Mouse (Mus musculus): ENCODE results near the gene Gm20388. TPM values are rescaled to one million over a fixed set of nuclear protein-coding genes. Genes with fewer than 3 reads are reported as not detected.

Gm20388 gene
- polyA plus RNA-seq, 1 experiment from 2014 or later, result not detected

GRCm38 (mm10) chr8:120376847-120377802 is 466.5 kb downstream of the Gm20388 start:
- Histone ChIP-seq H3K4me1 (replicated peaks) (peaks cover 83% of the 10 kb centered on the region), H3K9ac (peak overlapping the region; percentile 82), H3K27ac (peak overlapping the region; percentile 96), H3K4me3 (replicated peaks) (no peak overlapping the region), H3K27me3 (no peaks in the 10 kb centered on the region), H3K4me2 (peak overlapping the region; percentile 23; the same call in 1 of the 2 replicates), H3K9me3 (replicated peaks) (no peaks in the 10 kb centered on the region), H3K36me3 (no peaks in the 10 kb centered on the region)
- ATAC-seq (ENCODE audit: low read depth) (no peak), DNase-seq (no peak)
- 56% methylated on average over 22 of the region's 22 CpGs for WGBS (ENCODE audit: insufficient replicate concordance)

DNA sequence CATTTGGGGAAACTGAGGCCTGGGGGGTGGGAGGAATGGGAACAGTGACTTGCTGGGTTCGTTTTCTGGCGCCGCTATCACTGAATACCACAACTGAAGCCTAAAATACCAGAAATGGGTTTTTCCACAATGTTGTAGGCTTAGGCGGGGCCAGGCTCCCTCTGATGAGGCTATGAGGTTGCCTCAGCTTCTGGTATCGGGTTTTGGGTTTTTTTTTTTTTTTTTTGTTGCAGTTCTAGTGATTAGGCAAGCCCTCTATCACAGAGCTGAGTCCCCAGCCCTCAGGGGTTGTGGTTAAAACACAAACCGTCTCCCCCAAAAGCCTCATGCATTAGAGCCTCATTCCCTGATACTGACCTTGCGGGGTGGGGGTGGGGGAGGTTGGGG is 467.2 kb downstream of the Gm20388 start:
- peaks cover 79% of the 10 kb centered on the region for H3K4me1 ChIP-seq (replicated peaks)
- H3K36me3 ChIP-seq, result no peaks in the 10 kb centered on the region
- H3K27me3 ChIP-seq, result no peaks in the 10 kb centered on the region
- H3K9ac ChIP-seq, result peak overlapping the region; percentile 82
- no peaks in the 10 kb centered on the region for H3K9me3 ChIP-seq (replicated peaks)
- H3K27ac ChIP-seq, result peak overlapping the region; percentile 96
- H3K4me3 ChIP-seq (replicated peaks), result no peak overlapping the region
- 8% methylated on average over 7 of the region's 7 CpGs for WGBS (ENCODE audit: insufficient replicate concordance)
- DNase-seq, result no peak
- H3K4me2 ChIP-seq, result peak overlapping the region; percentile 32; the same call in 1 of the 2 replicates
- peak; percentile 21 for ATAC-seq (ENCODE audit: low read depth)

- H3K27ac ChIP-seq, result peak overlapping the region; percentile 96
- peak overlapping the region; percentile 82 for H3K9ac ChIP-seq
- WGBS (ENCODE audit: insufficient replicate concordance), result 37% methylated on average over 16 of the region's 16 CpGs
- peak overlapping the region; percentile 32; the same call in 1 of the 2 replicates for H3K4me2 ChIP-seq
- peaks cover 79% of the 10 kb centered on the region for H3K4me1 ChIP-seq (replicated peaks)
- DNase-seq, result no peak
- H3K36me3 ChIP-seq, result no peaks in the 10 kb centered on the region
- no peaks in the 10 kb centered on the region for H3K27me3 ChIP-seq
- H3K4me3 ChIP-seq (replicated peaks), result no peak overlapping the region
- ATAC-seq (ENCODE audit: low read depth), result no peak
- no peaks in the 10 kb centered on the region for H3K9me3 ChIP-seq (replicated peaks)
Measured at GRCm38 (mm10) chr8:120378306-120378705, 467.7 kb downstream of the Gm20388 start.

- peak overlapping the region; percentile 96 for H3K27ac ChIP-seq
- H3K4me2 ChIP-seq, result no peak overlapping the region
- WGBS (ENCODE audit: insufficient replicate concordance), result 50% methylated on average over 3 of the region's 3 CpGs
Measured at GRCm38 (mm10) chr8:120379015-120379414, 468.4 kb downstream of the Gm20388 start.

GRCm38 (mm10) chr8:120381865-120382264 is 471.2 kb downstream of the Gm20388 start:
- Histone ChIP-seq H3K4me1 (replicated peaks) (peaks cover 67% of the 10 kb centered on the region), H3K9me3 (replicated peaks) (peaks cover 6% of the 10 kb centered on the region), H3K27me3 (0 out of 2 replicates have a peak, but pooled peaks cover 7% of the 10 kb centered on the region), H3K4me3 (replicated peaks) (no peak overlapping the region), H3K27ac (peak overlapping the region; percentile 13; the same call in 1 of the 2 replicates), H3K4me2 (no peak overlapping the region), H3K9ac (no peak overlapping the region), H3K36me3 (0 out of 2 replicates have a peak, but pooled peaks cover 3% of the 10 kb centered on the region)
- WGBS (ENCODE audit: insufficient replicate concordance), result 57% methylated on average over 4 of the region's 4 CpGs
- DNase-seq, result no peak
- ATAC-seq (ENCODE audit: low read depth), result no peak

More at GRCm38 (mm10) chr8:120379015-120379414, 468.4 kb downstream of the Gm20388 start:
- DNase-seq (no peak), ATAC-seq (ENCODE audit: low read depth) (no peak)
- no peaks in the 10 kb centered on the region for H3K36me3 ChIP-seq
- H3K9me3 ChIP-seq (replicated peaks), result no peaks in the 10 kb centered on the region
- no peak overlapping the region for H3K4me3 ChIP-seq (replicated peaks)
- H3K9ac ChIP-seq, result 0 out of 2 replicates have a peak overlapping the region, but pooled peaks have one; percentile 82
- H3K4me1 ChIP-seq (replicated peaks), result peaks cover 79% of the 10 kb centered on the region
- 0 out of 2 replicates have a peak, but pooled peaks cover 7% of the 10 kb centered on the region for H3K27me3 ChIP-seq

DNA sequence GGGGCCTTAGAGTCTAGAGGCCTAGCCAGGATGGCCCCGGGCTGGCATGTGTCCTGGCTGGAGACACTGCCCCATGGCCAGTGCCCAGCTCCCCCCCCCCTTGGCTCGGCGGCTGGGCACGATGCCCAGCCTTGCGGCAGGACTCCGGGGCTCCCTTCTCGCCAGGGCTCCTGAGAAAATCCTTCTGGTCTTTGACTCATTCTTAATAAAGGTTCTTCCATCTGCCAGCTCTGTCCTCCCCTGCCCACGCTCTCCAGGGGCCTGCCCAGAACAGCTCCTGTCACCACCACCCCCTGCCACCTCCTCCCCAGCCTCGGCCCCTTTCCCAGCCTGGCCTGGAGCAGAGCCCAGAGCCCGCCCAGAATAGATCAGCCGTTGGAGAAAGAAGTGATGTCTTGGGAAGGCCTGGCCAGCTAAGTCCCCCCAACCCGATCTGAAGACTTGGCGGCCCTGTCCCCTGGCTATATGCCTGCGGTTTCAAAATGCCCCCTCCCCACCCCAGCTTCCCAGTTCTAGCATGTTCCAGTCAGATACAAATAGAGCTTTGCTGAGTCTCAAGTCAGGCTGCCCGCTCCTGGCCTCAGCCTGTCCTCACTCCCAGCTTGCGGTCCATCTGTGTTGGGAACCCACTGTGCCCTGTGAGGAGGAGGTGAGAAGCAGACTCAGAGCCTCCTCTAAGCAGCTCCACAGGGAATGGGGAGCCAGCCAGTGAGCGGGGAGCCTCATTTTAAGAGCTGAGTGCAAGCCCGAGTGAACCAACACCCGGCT is 472.0 kb downstream of the Gm20388 start:
- Histone ChIP-seq H3K27ac (peak overlapping the region; percentile 34), H3K36me3 (0 out of 2 replicates have a peak, but pooled peaks cover 3% of the 10 kb centered on the region), H3K4me3 (replicated peaks) (no peak overlapping the region), H3K9me3 (replicated peaks) (peaks cover 6% of the 10 kb centered on the region), H3K4me2 (no peak overlapping the region), H3K9ac (no peak overlapping the region), H3K27me3 (0 out of 2 replicates have a peak, but pooled peaks cover 7% of the 10 kb centered on the region), H3K4me1 (replicated peaks) (peaks cover 65% of the 10 kb centered on the region)
- 79% methylated on average over 19 of the region's 19 CpGs for WGBS (ENCODE audit: insufficient replicate concordance)
- DNase-seq (no peak), ATAC-seq (ENCODE audit: low read depth) (no peak)

DNA sequence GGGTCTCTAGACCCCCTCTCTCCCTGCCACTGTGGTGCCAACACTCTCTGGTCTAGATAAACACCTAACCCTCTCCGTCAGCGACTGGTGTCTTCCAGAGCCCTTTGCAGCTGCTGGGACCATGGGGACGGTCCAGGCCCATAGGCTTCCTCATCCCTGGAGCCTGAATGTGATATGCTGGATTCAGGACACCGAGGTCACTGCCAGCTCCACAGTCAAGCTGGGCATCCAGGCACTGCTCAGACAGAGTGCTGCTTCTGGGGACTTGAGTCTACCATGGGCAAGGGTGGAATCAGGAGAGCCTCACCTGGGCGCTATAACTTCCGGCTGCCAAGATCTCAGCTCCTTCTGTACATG is 472.5 kb downstream of the Gm20388 start:
- Histone ChIP-seq H3K36me3 (0 out of 2 replicates have a peak, but pooled peaks cover 3% of the 10 kb centered on the region), H3K9ac (no peak overlapping the region), H3K27me3 (0 out of 2 replicates have a peak, but pooled peaks cover 7% of the 10 kb centered on the region), H3K4me3 (replicated peaks) (no peak overlapping the region), H3K4me2 (no peak overlapping the region), H3K9me3 (replicated peaks) (peaks cover 6% of the 10 kb centered on the region), H3K27ac (peak overlapping the region; percentile 34), H3K4me1 (replicated peaks) (peaks cover 60% of the 10 kb centered on the region)
- ATAC-seq (ENCODE audit: low read depth) (no peak), DNase-seq (no peak)
- WGBS (ENCODE audit: insufficient replicate concordance), result 71% methylated on average over 6 of the region's 6 CpGs

DNA sequence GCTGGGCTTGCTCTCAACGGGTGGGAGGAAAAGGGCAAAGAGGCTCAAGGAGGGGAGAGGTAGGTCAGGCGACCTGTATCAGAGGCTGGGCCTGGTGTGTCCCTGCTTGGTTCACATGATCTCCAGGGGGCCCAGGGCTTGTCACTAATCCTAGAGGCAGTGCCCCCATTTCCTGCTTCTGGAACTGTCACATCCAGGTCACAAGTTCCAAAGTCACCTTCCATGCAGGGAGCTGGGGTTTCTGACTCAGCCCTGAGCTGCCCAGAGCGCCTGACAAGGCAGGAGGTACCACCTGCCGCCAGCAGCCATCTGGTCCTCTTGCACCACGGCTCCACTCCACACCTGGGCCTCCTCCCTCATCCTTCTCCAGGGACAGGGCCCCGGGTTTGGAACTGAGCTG is 473.1 kb downstream of the Gm20388 start:
- 53% methylated on average over 6 of the region's 6 CpGs for WGBS (ENCODE audit: insufficient replicate concordance)
- Histone ChIP-seq H3K4me1 (replicated peaks) (peaks cover 54% of the 10 kb centered on the region), H3K4me3 (replicated peaks) (no peak overlapping the region), H3K9me3 (replicated peaks) (peaks cover 6% of the 10 kb centered on the region), H3K27me3 (0 out of 2 replicates have a peak, but pooled peaks cover 7% of the 10 kb centered on the region), H3K4me2 (no peak overlapping the region), H3K36me3 (0 out of 2 replicates have a peak, but pooled peaks cover 3% of the 10 kb centered on the region), H3K27ac (no peak overlapping the region; the same call in 1 of the 2 replicates), H3K9ac (no peak overlapping the region)
- no peak for DNase-seq
- ATAC-seq (ENCODE audit: low read depth), result no peak

DNA sequence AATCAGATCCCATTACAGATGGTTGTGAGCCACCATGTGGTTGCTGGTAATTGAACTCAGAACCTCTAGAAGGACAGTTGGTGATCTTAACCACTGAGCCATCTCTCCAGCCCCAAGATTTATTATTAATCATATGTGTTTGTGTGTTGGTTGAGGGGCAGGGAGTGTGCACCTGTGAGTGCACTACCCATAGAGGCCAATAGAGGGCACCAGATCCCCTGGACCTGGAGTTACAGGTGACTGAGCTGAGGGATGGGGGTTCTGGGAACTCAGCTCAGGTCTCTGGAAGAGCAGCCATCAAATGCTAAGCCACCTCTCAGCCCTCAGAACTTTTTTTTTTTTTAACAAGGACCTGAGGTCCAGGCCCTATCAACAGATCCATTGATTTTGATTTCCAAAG is 474.1 kb downstream of the Gm20388 start:
- Histone ChIP-seq H3K4me2 (no peak overlapping the region), H3K4me3 (replicated peaks) (no peak overlapping the region), H3K27ac (no peak overlapping the region), H3K9ac (no peak overlapping the region), H3K4me1 (replicated peaks) (peaks cover 44% of the 10 kb centered on the region), H3K9me3 (replicated peaks) (peaks cover 6% of the 10 kb centered on the region), H3K27me3 (0 out of 2 replicates have a peak, but pooled peaks cover 7% of the 10 kb centered on the region), H3K36me3 (0 out of 2 replicates have a peak, but pooled peaks cover 3% of the 10 kb centered on the region)
- DNase-seq, result no peak
- no peak for ATAC-seq (ENCODE audit: low read depth)

DNA sequence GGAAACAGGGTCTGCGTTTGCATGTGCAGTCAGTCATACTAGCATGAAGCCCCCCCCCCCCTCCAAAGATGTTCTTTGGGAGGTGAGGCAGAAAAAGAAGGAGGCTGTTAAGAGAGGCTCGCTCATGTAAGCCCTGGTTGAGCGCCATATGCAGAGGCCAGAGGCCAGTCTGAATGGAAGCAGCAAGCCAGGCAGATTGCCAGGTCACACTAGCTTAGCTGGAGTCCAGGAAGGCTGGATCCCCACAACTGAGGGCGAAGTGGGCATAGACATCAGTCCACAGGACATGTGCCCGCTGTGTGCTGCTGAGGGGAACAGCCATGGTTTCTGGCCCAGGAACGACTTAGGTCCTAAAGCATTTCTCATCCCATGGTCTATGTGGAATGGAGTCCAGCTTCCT is 477.6 kb downstream of the Gm20388 start:
- Histone ChIP-seq H3K36me3 (0 out of 2 replicates have a peak, but pooled peaks cover 3% of the 10 kb centered on the region), H3K4me1 (replicated peaks) (peaks cover 46% of the 10 kb centered on the region), H3K9me3 (replicated peaks) (peaks cover 6% of the 10 kb centered on the region), H3K4me3 (replicated peaks) (no peak overlapping the region), H3K27me3 (0 out of 2 replicates have a peak, but pooled peaks cover 7% of the 10 kb centered on the region), H3K27ac (no peak overlapping the region), H3K4me2 (no peak overlapping the region), H3K9ac (no peak overlapping the region)
- WGBS (ENCODE audit: insufficient replicate concordance), result 76% methylated on average over 6 of the region's 6 CpGs
- no peak for DNase-seq
- no peak for ATAC-seq (ENCODE audit: low read depth)

GRCm38 (mm10) chr8:120390598-120390997 is 480.0 kb downstream of the Gm20388 start:
- Histone ChIP-seq H3K4me2 (no peak overlapping the region), H3K36me3 (no peaks in the 10 kb centered on the region), H3K27me3 (no peaks in the 10 kb centered on the region), H3K9ac (no peak overlapping the region), H3K4me3 (replicated peaks) (no peak overlapping the region), H3K4me1 (replicated peaks) (peaks cover 39% of the 10 kb centered on the region), H3K27ac (peak overlapping the region; percentile 18; the same call in 1 of the 2 replicates), H3K9me3 (replicated peaks) (no peaks in the 10 kb centered on the region)
- WGBS (ENCODE audit: insufficient replicate concordance), result 89% methylated on average over 7 of the region's 7 CpGs
- no peak for ATAC-seq (ENCODE audit: low read depth)
- DNase-seq, result no peak

Data from liver, embryonic 13.5 days (tissue).